Mouse (Mus musculus): ENCODE measurements around the gene Eif3d. TPM values are rescaled to one million over a fixed set of nuclear protein-coding genes. Genes with fewer than 3 reads are reported as not detected.
A peak's percentile ranks its signal among the peaks of the same experiment; 100 is the strongest.

Eif3d gene
- total and polyA plus RNA-seq, 3 experiments: 521 to 738 (median 619) TPM

GRCm38 (mm10) chr15:77921636-77922035, 49.0 kb downstream of the Eif3d start:
- peaks cover 2% of the 10 kb centered on the region; the same call in 1 of the 2 replicates for H3K79me2 ChIP-seq (ENCODE audit: control insufficient read depth, insufficient read depth, low read length, poor library complexity)
- no peak for DNase-seq (ENCODE audit: low read depth, low spot score)

GRCm38 (mm10) chr15:77920511-77921462, 49.8 kb downstream of the Eif3d start:
- TF ChIP-seq ZMIZ1 (IDR thresholded peaks at IDR 0.05; ENCODE audit: low read depth, low read length) (no peak), ZKSCAN1 (IDR thresholded peaks at IDR 0.05; ENCODE audit: low read depth, low read length) (no peak), E2F4 (IDR thresholded peaks at IDR 0.05; ENCODE audit: borderline replicate concordance, low read depth, low read length) (no peak), MYC (IDR thresholded peaks at IDR 0.05; ENCODE audit: low read depth, low read length) (no peak), RAD21 (IDR thresholded peaks at IDR 0.05; ENCODE audit: low read depth, low read length) (peak; percentile 19), MXI1 (IDR thresholded peaks at IDR 0.05; ENCODE audit: low read depth, low read length) (no peak), NELFE (IDR thresholded peaks at IDR 0.05; ENCODE audit: low read depth, low read length) (no peak), RCOR1 (IDR thresholded peaks at IDR 0.05; ENCODE audit: low read depth, low read length) (no peak), TAL1 (IDR thresholded peaks at IDR 0.05; ENCODE audit: low read length) (no peak), SMC3 (IDR thresholded peaks at IDR 0.05; ENCODE audit: low read depth, low read length) (peak; percentile 33; the same call in 1 of the 2 replicates), CTCF (IDR thresholded peaks at IDR 0.05 in 2 of 3, conservative IDR thresholded peaks at IDR 0.05 in 1 of 3; ENCODE audit: control insufficient read depth in 1 of 3, insufficient read depth in 1 of 3, low read depth in 2 of 3, low read length in 3 of 3, poor library complexity in 1 of 3, severe bottlenecking in 1 of 3) (peak; percentile 52 to 65 (median 57)), TCF12 (IDR thresholded peaks at IDR 0.05; ENCODE audit: low read depth, low read length) (no peak), CHD1 (IDR thresholded peaks at IDR 0.05; ENCODE audit: low read depth, low read length) (no peak)

More at GRCm38 (mm10) chr15:77921636-77922035, 49.0 kb downstream of the Eif3d start:
- no peak overlapping the region for H3K9ac ChIP-seq (ENCODE audit: control insufficient read depth, low read depth, low read length, poor library complexity, severe bottlenecking)
- no peaks in the 10 kb centered on the region for H3K27me3 ChIP-seq (ENCODE audit: control insufficient read depth in 1 of 2, insufficient read depth in 2 of 2, low read length in 2 of 2)
- peaks cover 2 to 13% of the 10 kb centered on the region in 2 experiments; a peak in 2 of 4 replicates for H3K36me3 ChIP-seq (ENCODE audit: control insufficient read depth in 1 of 2, insufficient read depth in 2 of 2, low read length in 2 of 2)
- no peaks in the 10 kb centered on the region for H3K4me1 ChIP-seq (ENCODE audit: control insufficient read depth in 1 of 2, insufficient read depth in 2 of 2, low read length in 2 of 2)
- no peak overlapping the region for H3K27ac ChIP-seq (ENCODE audit: control insufficient read depth, low read depth, low read length)
- TF ChIP-seq TBP (IDR thresholded peaks at IDR 0.05; ENCODE audit: low read depth, low read length) (no peak), POLR2AphosphoS5 (IDR thresholded peaks at IDR 0.05; ENCODE audit: borderline replicate concordance, low read depth, low read length) (no peak), POLR2AphosphoS2 (IDR thresholded peaks at IDR 0.05; ENCODE audit: low read length) (no peak), MAX (IDR thresholded peaks at IDR 0.05; ENCODE audit: low read length) (no peak), SMC3 (IDR thresholded peaks at IDR 0.05; ENCODE audit: low read depth, low read length) (no peak), MYB (IDR thresholded peaks at IDR 0.05; ENCODE audit: low read depth, low read length) (no peak), MYC (IDR thresholded peaks at IDR 0.05; ENCODE audit: low read depth, low read length) (no peak), POLR2A (IDR thresholded peaks at IDR 0.05; ENCODE audit: control insufficient read depth in 1 of 2, insufficient read depth in 1 of 2, low read depth in 1 of 2, low read length in 2 of 2, poor library complexity in 1 of 2) (no peak), MAZ (IDR thresholded peaks at IDR 0.05; ENCODE audit: low read depth, low read length) (no peak), USF1 (IDR thresholded peaks at IDR 0.05; ENCODE audit: low read depth, low read length) (no peak), MEF2A (IDR thresholded peaks at IDR 0.05; ENCODE audit: extremely low read depth, insufficient replicate concordance, low read depth, low read length, poor library complexity, severe bottlenecking) (no peak), NRF1 (IDR thresholded peaks at IDR 0.05; ENCODE audit: insufficient read depth, low read depth, low read length, poor library complexity, severe bottlenecking) (no peak), ETS1 (IDR thresholded peaks at IDR 0.05; ENCODE audit: low read depth, low read length) (no peak), CTCF (IDR thresholded peaks at IDR 0.05 in 2 of 3, conservative IDR thresholded peaks at IDR 0.05 in 1 of 3; ENCODE audit: control insufficient read depth in 1 of 3, insufficient read depth in 1 of 3, low read depth in 2 of 3, low read length in 3 of 3, poor library complexity in 1 of 3, severe bottlenecking in 1 of 3) (no peak), ZKSCAN1 (IDR thresholded peaks at IDR 0.05; ENCODE audit: low read depth, low read length) (no peak), KAT2A (conservative IDR thresholded peaks at IDR 0.05; ENCODE audit: low read depth, low read length) (no peak), BHLHE40 (IDR thresholded peaks at IDR 0.05; ENCODE audit: borderline replicate concordance, low read depth, low read length) (no peak)
- no peak overlapping the region for H3K4me3 ChIP-seq (ENCODE audit: control insufficient read depth in 1 of 2, insufficient read depth in 1 of 2, low read depth in 2 of 2, low read length in 2 of 2)
- no peaks in the 10 kb centered on the region for H3K9me3 ChIP-seq (replicated peaks; ENCODE audit: insufficient read depth, low read length)

More at GRCm38 (mm10) chr15:77920511-77921462, 49.8 kb downstream of the Eif3d start:
- Histone ChIP-seq H3K27ac (ENCODE audit: control insufficient read depth, low read depth, low read length) (no peak overlapping the region), H3K79me2 (ENCODE audit: control insufficient read depth, insufficient read depth, low read length, poor library complexity) (no peaks in the 10 kb centered on the region; the same call in 1 of the 2 replicates), H3K4me3 (ENCODE audit: control insufficient read depth in 1 of 2, insufficient read depth in 1 of 2, low read depth in 2 of 2, low read length in 2 of 2) (no peak overlapping the region), H3K9me3 (replicated peaks; ENCODE audit: insufficient read depth, low read length) (no peaks in the 10 kb centered on the region), H3K27me3 (ENCODE audit: control insufficient read depth in 1 of 2, insufficient read depth in 2 of 2, low read length in 2 of 2) (no peaks in the 10 kb centered on the region), H3K36me3 (ENCODE audit: control insufficient read depth in 1 of 2, insufficient read depth in 2 of 2, low read length in 2 of 2) (peaks cover 2 to 16% of the 10 kb centered on the region in 2 experiments; a peak in 2 of 4 replicates), H3K9ac (ENCODE audit: control insufficient read depth, low read depth, low read length, poor library complexity, severe bottlenecking) (no peak overlapping the region), H3K4me1 (ENCODE audit: control insufficient read depth in 1 of 2, insufficient read depth in 2 of 2, low read length in 2 of 2) (no peaks in the 10 kb centered on the region)
- DNase-seq (ENCODE audit: low read depth, low spot score): peak; percentile 50

Data from MEL (cell line).